Mouse (Mus musculus): ENCODE data around the gene Gm10719. TPM values are rescaled to one million over a fixed set of nuclear protein-coding genes. Genes with fewer than 3 reads are reported as not detected.
"Not testable (repeated sequence)": the region's sequence is repeated elsewhere in the genome, so short reads cannot be mapped to it uniquely, and the experiment has no call there.

Gene Gm10719
- total RNA-seq, 4 experiments from 2014 or later: 0.59 to 0.92 (median 0.78) TPM

DNA sequence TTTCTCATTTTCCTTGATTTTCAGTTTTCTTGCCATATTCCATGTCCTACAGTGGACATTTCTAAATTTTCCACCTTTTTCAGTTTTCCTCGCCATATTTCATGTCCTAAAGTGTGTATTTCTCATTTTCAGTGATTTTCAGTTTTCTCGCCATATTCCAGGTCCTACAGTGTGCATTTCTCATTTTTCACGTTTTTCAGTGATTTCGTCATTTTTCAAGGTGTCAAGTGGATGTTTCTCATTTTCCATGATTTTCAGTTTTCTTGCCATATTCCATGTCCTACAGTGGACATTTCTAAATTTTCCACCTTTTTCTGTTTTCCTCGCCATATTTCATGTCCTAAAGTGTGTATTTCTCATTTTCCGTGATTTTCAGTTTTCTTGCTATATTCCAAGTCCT, 8.4 kb downstream of the Gm10719 start:
- DNase-seq: peak; percentile 35

- not testable (repeated sequence) for DNase-seq
These were observed 8.9 kb downstream of the Gm10719 start for GRCm38 (mm10) chr9:3026136-3026535.

DNA sequence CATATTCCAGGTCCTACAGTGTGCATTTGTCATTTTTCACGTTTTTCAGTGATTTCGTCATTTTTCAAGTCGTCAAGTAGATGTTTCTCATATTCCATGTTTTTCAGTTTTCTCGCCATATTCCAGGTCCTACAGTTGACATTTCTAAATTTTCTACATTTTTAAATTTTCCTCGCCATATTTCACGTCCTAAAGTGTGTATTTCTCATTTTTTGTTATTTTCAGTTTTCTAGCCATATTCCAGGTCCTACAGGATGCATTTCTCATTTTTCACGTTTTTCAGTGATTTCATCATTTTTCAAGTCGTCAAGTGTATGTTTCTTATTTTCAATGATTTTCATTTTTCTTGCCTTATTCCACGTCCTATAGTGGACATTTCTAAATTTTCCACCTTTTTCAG, 9.5 kb downstream of the Gm10719 start:
- not testable (repeated sequence) for DNase-seq

GRCm38 (mm10) chr9:3027200-3027599, 10.0 kb downstream of the Gm10719 start:
- DNase-seq: not testable (repeated sequence)

DNA sequence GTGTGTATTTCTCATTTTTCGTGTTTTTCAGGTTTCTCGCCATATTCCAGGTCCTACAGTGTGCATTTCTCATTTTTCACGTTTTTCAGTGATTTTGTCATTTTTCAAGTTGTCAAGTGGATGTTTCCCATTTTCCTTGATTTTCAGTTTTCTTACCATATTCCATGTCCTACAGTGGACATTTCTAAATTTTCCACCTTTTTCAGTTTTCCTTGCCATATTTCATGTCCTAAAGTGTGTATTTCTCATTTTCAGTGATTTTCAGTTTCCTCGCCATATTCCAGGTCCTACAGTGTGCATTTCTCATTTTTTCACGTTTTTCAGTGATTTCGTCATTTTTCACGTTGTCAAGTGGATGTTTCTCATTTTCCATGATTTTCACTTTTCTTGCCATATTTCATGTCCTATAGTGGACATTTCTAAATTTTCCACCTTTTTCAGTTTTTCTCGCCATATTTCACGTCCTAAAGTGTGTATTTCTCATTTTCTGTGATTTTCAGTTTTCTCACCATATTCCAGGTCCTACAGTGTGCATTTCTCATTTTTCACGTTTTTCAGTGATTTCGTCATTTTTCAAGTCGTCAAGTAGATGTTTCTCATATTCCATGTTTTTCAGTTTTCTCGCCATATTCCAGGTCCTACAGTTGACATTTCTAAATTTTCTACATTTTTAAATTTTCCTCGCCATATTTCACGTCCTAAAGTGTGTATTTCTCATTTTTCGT, 12.2 kb downstream of the Gm10719 start:
- peak; percentile 5 for DNase-seq

- DNase-seq: not testable (repeated sequence)
These were observed 13.6 kb downstream of the Gm10719 start for GRCm38 (mm10) chr9:3030677-3031318.

- not testable (repeated sequence) for DNase-seq
These were observed 17.1 kb downstream of the Gm10719 start, which contains the start of gene Gm17535 for GRCm38 (mm10) chr9:3034299-3034698. Gene Gm17535 (plus strand): TSS chr9:3034599.

DNA sequence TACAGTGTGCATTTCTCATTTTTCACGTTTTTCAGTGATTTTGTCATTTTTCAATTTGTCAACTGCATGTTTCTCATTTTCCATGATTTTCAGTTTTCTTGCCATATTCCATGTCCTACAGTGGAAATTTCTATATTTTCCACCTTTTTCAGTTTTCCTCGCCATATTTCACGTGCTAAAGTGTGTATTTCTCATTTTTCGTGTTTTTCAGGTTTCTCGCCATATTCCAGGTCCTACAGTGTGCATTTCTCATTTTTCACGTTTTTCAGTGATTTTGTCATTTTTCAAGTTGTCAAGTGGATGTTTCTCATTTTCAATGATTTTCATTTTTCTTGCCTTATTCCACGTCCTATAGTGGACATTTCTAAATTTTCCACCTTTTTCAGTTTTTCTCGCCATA, 19.4 kb downstream of the Gm10719 start, which contains the start of gene Gm10715:
TSS of gene Gm10715 (plus strand) at position 301 of the 400 bp plus-strand sequence.
- DNase-seq: not testable (repeated sequence)

DNA sequence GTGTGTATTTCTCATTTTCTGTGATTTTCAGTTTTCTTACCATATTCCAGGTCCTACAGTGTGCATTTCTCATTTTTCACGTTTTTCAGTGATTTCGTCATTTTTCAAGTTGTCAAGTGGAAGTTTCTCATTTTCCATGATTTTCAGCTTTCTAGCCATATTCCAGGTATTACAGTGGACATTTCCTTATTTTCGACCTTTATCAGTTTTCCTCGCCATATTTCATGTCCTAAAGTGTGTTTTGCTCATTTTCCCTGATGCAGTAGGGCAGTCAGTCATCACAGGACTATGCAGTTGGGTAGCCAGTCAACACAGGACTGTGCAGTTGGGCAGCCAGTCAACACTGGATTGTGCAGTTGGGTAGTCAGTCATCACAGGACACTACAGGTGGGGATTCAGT, 21.0 kb downstream of the Gm10719 start:
- not testable (repeated sequence) for DNase-seq

Small RNA genes lying within 50 kb of the gene (microRNA-seq; reads per million reads assigned to microRNA genes)
- 0 reads per million in 2 experiments for gene Mir101c

Other genes with a start within 250 kb of the Gm10719 start
- not detected for gene Gm10722, start 16.5 kb upstream of the Gm10719 start, total RNA-seq (2022)
- gene Gm11168, start 14.1 kb upstream of the Gm10719 start, total RNA-seq (2022): under 1 TPM in 1 of 4 experiments, not detected in 3; 0.59 TPM
- 1 to 10 TPM in 1 of 4 experiments, not detected in 3; 1.3 TPM for gene Gm10721, start 4.3 kb upstream of the Gm10719 start, total RNA-seq (2022)
- not detected for gene Gm10720, start 1.8 kb upstream of the Gm10719 start, total RNA-seq (2022)
- 1 to 10 TPM in 2 of 4 experiments, not detected in 2; 1.1 to 1.5 TPM for gene Gm10718, start 6.1 kb downstream of the Gm10719 start, total RNA-seq (2022)
- gene Gm10717, start 8.0 kb downstream of the Gm10719 start, total RNA-seq (2022): under 1 TPM in 2 of 4 experiments, not detected in 2; 0.52 to 0.62 TPM
- not detected for gene Gm17535, start 17.2 kb downstream of the Gm10719 start, total RNA-seq (2022)
- not detected for gene Gm10715, start 19.5 kb downstream of the Gm10719 start, total RNA-seq (2022)

Data from adrenal gland, adult 8-10 months (tissue).